Mouse (Mus musculus) stomach, embryonic 16.5 days (tissue): ENCODE measurements around the gene Tnfrsf11a. TPM values are rescaled to one million over a fixed set of nuclear protein-coding genes. Genes with fewer than 3 reads are reported as not detected.
A peak's percentile ranks its signal among the peaks of the same experiment; 100 is the strongest.
"Not testable (repeated sequence)": the region's sequence is repeated elsewhere in the genome, so short reads cannot be mapped to it uniquely, and the experiment has no call there.

ENCODE experiments used
- ATAC-seq: fragments of 200-750 bp; cut with Nextera tagmentation; 2 replicates; pipeline ENCODE4 v1.8.0; 2017; ENCODE audit warnings: moderate number of reproducible peaks, moderate TSS enrichment; ENCODE audit not compliant: insufficient read depth, low FRiP score
- H3K27ac ChIP-seq: fragments of 300-500 bp; sonication (generic); 2 replicates; pipeline ENCODE4 v1.5.1; 2014; ENCODE audit warnings: low read length
- H3K27me3 ChIP-seq: fragments of 300-500 bp; sonication (generic); 2 replicates; pipeline ENCODE4 v1.6.1; 2014; ENCODE audit warnings: low read length, control low read depth, mixed read lengths; ENCODE audit not compliant: control insufficient read depth, insufficient read depth
- H3K36me3 ChIP-seq: fragments of 300-500 bp; sonication (generic); 2 replicates; pipeline ENCODE4 v1.6.1; 2014; ENCODE audit warnings: low read length; ENCODE audit not compliant: control insufficient read depth, insufficient read depth
- H3K4me1 ChIP-seq: fragments of 300-500 bp; sonication (generic); 2 replicates; pipeline ENCODE4 v1.6.1; 2014; ENCODE audit warnings: low read length, control low read depth, mixed read lengths; ENCODE audit not compliant: control insufficient read depth, insufficient read depth
- H3K4me2 ChIP-seq: fragments of 300-500 bp; sonication (generic); 2 replicates; pipeline ENCODE4 v1.6.1; 2014; ENCODE audit warnings: low read depth, low read length, mixed read lengths
- H3K4me3 ChIP-seq: fragments of 300-500 bp; sonication (generic); replicated peaks from 2 replicates; pipeline ENCODE4 v1.5.1; 2014; ENCODE audit warnings: mild to moderate bottlenecking, low read length
- H3K9ac ChIP-seq: fragments of 300-500 bp; sonication (generic); 2 replicates; pipeline ENCODE4 v1.6.1; 2014; ENCODE audit warnings: low read length
- H3K9me3 ChIP-seq: fragments of 300-500 bp; sonication (generic); replicated peaks from 2 replicates; pipeline ENCODE4 v1.6.1; 2016; ENCODE audit warnings: low read length, control low read depth; ENCODE audit not compliant: control insufficient read depth
- WGBS: fragments of 180-500 bp; shearing (Covaris S2); extraction: QIAGEN DNeasy Blood & Tissue Kit; methylation state at CpG from one replicate; pipeline ENCODE4 v1.1.7; 2014; 5-methylcytosine and 5-hydroxymethylcytosine counted together
- polyA plus RNA-seq: library from polyadenylated mRNA; unstranded; fragments of >200 nt; fragmentation: Nextera tagmentation; extraction: Ambion mirVana; gene quantifications from 2 replicates; pipeline ENCODE4 v1.2.1, GENCODE M21; 2015

The Tnfrsf11a gene
- polyA plus RNA-seq, 1 experiment from 2014 or later = 1.8 TPM

DNA sequence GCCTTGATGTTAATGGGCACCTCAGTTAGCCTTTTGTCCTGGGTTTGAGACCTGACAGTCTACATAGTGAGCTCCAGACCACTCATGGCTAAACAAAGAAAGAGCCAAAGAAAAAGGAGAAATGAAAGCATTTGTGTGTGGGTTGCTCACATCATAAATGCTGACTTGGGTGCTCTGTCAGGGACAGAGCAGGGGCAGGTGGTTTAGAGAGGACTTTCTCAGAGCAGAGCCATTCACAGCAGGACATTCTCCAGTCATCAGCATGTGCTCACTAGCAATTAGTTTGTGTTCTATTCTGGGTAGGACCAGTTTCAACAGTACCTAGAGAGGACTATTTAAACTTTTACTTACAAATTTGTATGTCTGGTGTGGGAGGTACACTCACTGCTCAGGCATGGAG, 20.7 kb downstream of the Tnfrsf11a start:
- H3K9ac ChIP-seq = no peak overlapping the region
- H3K9me3 ChIP-seq = no peaks in the 10 kb centered on the region
- no peaks in the 10 kb centered on the region for H3K4me1 ChIP-seq
- H3K27ac ChIP-seq = no peak overlapping the region
- no peak overlapping the region for H3K4me3 ChIP-seq
- no peak for ATAC-seq
- H3K36me3 ChIP-seq = no peaks in the 10 kb centered on the region
- H3K27me3 ChIP-seq = no peaks in the 10 kb centered on the region
- H3K4me2 ChIP-seq = no peak overlapping the region

DNA sequence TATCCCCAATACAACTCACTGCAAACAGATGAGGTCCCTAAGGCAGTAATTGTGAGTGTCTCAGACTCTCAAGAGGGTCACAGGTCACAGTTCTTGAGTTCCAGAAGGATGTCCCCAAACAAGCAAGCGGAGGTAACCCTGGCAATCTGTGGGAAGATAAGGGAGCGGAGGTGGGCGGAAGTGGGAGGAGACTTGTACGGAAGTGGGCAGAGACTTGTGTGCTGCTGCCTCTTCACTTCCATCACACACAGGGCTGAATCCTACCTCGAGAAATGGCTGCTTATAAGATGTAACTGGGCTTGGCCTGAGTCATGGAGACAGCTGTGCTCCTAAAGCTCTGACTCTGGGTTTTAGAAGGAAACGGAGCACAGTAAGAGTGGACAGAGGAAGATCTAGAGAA, 22.4 kb downstream of the Tnfrsf11a start:
- no peaks in the 10 kb centered on the region for H3K9me3 ChIP-seq
- no peak overlapping the region for H3K4me2 ChIP-seq
- H3K4me1 ChIP-seq = no peaks in the 10 kb centered on the region
- ATAC-seq = no peak
- 59% methylated on average over 6 of the region's 6 CpGs for WGBS
- H3K36me3 ChIP-seq = no peaks in the 10 kb centered on the region
- H3K9ac ChIP-seq = no peak overlapping the region
- H3K4me3 ChIP-seq = no peak overlapping the region
- H3K27ac ChIP-seq = no peak overlapping the region
- no peaks in the 10 kb centered on the region for H3K27me3 ChIP-seq

DNA sequence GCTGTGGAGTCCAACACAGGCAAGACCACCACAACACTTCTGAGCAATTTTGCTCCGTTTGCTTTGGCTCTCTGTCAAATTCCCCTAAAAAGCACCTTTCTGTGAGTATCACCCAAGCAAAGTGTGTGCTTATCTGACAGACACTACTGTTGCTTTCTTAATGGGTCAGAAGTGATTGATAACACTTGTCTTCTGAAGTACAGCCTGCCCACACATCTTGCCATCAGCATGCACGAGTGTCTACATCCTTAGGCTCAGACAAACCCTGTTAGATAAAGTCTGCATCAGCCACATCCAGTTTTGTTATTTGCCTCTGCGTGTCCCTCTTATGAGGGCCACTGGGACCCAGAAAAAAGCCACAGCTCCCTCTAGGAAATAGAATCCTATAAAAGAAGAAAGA, 23.8 kb downstream of the Tnfrsf11a start:
- no peaks in the 10 kb centered on the region for H3K4me1 ChIP-seq
- H3K27me3 ChIP-seq = no peaks in the 10 kb centered on the region
- no peak overlapping the region for H3K27ac ChIP-seq
- no peaks in the 10 kb centered on the region for H3K9me3 ChIP-seq
- H3K36me3 ChIP-seq = no peaks in the 10 kb centered on the region
- no peak for ATAC-seq
- H3K4me2 ChIP-seq = no peak overlapping the region
- 59% methylated on average over 3 of the region's 3 CpGs for WGBS
- H3K4me3 ChIP-seq = no peak overlapping the region
- H3K9ac ChIP-seq = no peak overlapping the region

DNA sequence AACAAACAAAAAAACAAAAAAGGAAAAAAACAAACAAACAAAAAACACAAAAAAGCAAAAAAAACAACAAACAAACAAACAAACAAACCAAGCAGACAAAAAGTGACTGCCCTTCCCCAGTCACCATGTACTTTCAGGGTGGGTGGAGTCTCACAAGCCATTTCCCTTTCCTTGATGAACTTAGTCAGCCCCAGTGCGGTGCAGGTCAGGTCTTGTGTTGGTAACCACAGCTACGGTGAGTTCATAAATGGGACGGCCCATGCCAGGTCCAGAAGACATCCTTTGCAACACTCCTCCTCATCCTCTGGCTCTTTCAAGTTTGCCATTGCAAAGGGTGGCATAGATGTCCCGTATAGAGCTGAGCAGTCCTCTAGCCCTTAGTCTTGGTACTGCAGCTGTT, 25.0 kb downstream of the Tnfrsf11a start:
- WGBS = 76% methylated on average over 4 of the region's 4 CpGs
- H3K36me3 ChIP-seq = no peaks in the 10 kb centered on the region
- H3K4me2 ChIP-seq = no peak overlapping the region
- H3K9me3 ChIP-seq = no peaks in the 10 kb centered on the region
- no peaks in the 10 kb centered on the region for H3K4me1 ChIP-seq
- H3K27ac ChIP-seq = no peak overlapping the region
- H3K9ac ChIP-seq = no peak overlapping the region
- H3K27me3 ChIP-seq = no peaks in the 10 kb centered on the region
- ATAC-seq = no peak
- H3K4me3 ChIP-seq = no peak overlapping the region

DNA sequence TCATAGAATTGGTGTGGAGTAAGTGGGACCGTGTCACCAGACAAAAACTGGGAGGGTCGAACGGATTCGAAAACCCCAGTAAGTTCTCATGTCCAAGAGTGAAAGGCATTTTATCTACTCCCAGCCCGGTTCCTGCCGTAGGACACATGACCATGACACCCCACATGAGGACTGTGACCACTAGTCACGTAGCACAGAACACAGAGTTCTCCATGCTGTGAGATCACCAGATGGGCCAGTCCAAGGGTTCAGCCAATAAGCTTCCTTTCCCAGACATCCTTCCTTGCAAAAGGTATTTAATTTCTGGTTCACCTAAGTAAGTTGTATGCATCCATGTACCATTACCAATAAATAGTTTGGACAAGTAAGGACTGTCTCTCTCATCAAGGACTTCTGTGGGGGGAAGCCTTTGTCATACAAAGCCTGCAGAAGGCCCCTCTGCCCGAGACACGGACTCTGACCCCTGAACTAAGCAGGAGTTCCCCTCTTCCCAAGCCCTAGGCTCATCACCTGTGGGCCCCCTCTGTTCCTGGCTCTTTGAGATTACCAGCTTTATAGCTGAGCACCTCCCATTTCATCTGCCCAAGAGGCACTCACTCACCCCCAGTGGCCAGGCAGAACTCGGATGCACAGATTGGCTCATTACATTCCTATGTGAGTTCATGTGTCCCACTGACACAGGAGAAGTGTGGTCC, 26.7 kb downstream of the Tnfrsf11a start:
- Histone ChIP-seq H3K27me3 (no peaks in the 10 kb centered on the region), H3K9me3 (no peaks in the 10 kb centered on the region), H3K4me3 (no peak overlapping the region), H3K4me1 (no peaks in the 10 kb centered on the region), H3K4me2 (no peak overlapping the region), H3K9ac (no peak overlapping the region), H3K27ac (no peak overlapping the region), H3K36me3 (no peaks in the 10 kb centered on the region)
- ATAC-seq = no peak
- WGBS = 89% methylated on average over 10 of the region's 10 CpGs

DNA sequence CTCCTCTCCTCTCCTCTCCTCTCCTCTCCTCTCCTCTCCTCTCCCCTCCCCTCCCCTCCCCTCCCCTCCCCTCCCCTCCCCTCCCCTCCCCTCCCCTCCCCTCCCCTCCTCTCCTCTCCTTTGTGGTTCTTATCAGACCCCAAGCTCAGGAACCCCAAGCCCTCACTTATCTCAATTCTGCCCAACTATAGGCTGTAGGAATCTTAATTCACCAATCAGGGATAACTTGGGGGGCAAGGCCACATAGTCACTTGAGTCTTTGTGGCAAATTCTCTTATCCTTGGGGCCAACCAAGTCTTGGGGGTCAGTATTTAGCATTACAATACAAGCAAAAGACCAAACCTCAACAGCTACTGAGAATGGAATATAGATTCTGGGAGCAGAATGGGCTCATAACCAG, 31.5 kb downstream of the Tnfrsf11a start:
- H3K4me3 ChIP-seq, H3K9me3 ChIP-seq, H3K9ac ChIP-seq, H3K27me3 ChIP-seq, H3K4me2 ChIP-seq, H3K36me3 ChIP-seq, ATAC-seq, H3K27ac ChIP-seq: not testable (repeated sequence)
- H3K4me1 ChIP-seq = peaks cover 13% of the 10 kb centered on the region

DNA sequence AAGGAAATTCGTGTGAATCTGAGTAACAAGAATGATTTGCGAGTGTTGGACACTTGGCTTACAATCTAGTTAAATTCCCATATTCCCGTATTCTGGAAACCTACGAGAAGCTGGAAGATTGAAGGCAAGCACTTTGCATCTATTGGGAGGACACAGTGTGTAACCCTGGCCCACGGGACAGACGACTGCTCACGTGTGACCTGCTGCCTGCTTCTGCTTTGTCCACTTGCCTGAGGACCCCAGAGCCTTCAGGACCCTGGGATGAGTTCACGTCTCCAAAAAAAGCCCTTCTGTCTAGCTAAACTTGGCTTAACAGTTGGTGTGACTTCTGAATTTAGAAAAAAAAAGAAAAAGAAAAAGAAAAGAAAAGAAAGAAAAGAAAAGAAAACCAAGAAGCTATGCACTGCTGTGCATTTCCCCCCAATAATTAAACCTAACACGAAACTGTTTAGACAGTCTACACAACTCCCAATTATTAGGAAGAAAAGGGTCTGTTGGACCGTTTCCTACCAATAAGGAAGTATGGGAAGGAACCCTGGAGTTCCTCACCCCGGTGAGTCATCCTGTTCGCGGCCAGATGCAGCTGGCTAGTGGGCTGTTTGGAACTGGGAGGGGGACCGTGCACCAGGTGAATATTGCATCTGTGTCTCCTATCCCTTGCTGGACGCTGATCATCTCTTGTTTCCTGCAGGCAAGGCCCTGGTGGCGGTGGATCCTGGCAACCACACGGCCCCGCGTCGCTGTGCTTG, 32.6 kb downstream of the Tnfrsf11a start:
- H3K27me3 ChIP-seq = no peaks in the 10 kb centered on the region
- 47% methylated on average over 20 of the region's 20 CpGs for WGBS
- no peaks in the 10 kb centered on the region for H3K9me3 ChIP-seq
- H3K9ac ChIP-seq = no peak overlapping the region
- peaks cover 13% of the 10 kb centered on the region for H3K4me1 ChIP-seq
- H3K27ac ChIP-seq = peak overlapping the region; percentile 62
- H3K4me3 ChIP-seq = no peak overlapping the region; the same call in 1 of the 2 replicates
- peak; percentile 73; the same call in 1 of the 2 replicates for ATAC-seq
- H3K36me3 ChIP-seq = no peaks in the 10 kb centered on the region
- H3K4me2 ChIP-seq = peak overlapping the region; percentile 29

DNA sequence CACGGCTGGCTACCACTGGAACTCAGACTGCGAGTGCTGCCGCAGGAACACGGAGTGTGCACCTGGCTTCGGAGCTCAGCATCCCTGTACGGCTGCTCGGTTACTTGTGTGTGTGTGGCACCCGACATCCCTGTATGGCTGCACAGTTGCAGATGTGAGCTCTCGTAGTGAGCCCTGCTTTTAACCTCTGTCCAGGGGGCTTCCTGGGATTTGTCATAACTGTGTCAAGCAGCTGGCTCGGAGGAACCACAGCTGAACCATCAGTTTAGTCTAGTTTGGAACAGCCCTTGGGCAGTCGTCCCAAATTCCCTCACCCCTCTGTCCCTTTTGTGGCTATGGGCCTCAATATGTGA, 33.2 kb downstream of the Tnfrsf11a start:
- Histone ChIP-seq H3K36me3 (no peaks in the 10 kb centered on the region), H3K4me1 (peaks cover 14% of the 10 kb centered on the region), H3K27ac (peak overlapping the region; percentile 62; the same call in 1 of the 2 replicates), H3K27me3 (no peaks in the 10 kb centered on the region), H3K9me3 (no peaks in the 10 kb centered on the region), H3K4me3 (no peak overlapping the region; the same call in 1 of the 2 replicates), H3K4me2 (peak overlapping the region; percentile 29), H3K9ac (no peak overlapping the region)
- 34% methylated on average over 11 of the region's 11 CpGs for WGBS
- ATAC-seq = peak; percentile 75; the same call in 1 of the 2 replicates

DNA sequence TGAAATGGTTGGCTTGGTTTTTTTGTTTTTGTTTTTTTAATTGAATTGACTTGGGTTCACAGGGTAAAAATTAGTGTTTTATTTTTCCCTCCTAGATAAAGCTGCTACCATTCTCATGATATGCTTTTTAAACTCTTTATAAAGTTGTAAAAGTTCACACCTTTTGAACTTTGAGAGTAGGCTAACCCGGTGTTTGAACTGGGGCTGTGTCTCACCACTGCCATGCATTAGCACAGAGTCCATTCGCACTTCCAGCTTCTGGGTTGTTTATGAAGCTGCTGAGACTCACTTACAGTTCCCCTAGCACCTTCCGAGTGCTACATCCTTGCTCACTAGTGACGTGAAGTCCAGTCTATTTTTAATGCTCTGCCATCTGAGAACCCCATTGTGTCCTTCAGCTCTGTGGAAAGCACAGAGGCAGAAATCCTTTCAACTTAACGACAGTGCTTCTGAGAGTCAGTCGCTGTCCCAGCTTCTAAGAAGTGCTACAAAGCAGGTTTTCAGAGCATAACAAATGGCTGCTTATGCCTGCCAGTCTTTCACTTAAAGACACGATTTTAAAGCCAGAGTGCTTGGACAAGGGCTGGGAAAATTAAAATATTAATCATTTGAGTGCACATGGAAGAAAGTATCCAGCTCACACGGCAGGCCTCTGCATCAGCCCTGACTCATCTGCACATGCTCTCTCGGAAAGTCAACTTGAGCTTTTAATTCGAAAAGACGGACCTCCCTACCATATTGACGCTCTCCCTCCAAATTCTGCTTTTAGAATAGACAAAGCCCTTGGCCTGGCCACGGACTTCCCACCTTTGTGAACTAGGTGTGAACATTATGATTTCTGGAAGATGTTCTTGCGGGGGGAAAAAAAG, 34.1 kb downstream of the Tnfrsf11a start:
- H3K27ac ChIP-seq = no peak overlapping the region
- no peak overlapping the region for H3K4me3 ChIP-seq
- WGBS = 54% methylated on average over 14 of the region's 14 CpGs
- H3K4me2 ChIP-seq = no peak overlapping the region
- ATAC-seq = no peak
- peaks cover 16% of the 10 kb centered on the region for H3K4me1 ChIP-seq
- H3K9ac ChIP-seq = no peak overlapping the region
- no peaks in the 10 kb centered on the region for H3K27me3 ChIP-seq
- H3K36me3 ChIP-seq = no peaks in the 10 kb centered on the region
- no peaks in the 10 kb centered on the region for H3K9me3 ChIP-seq
